Mouse (Mus musculus): ENCODE data around the gene Bod1.

Bod1 gene

DNA sequence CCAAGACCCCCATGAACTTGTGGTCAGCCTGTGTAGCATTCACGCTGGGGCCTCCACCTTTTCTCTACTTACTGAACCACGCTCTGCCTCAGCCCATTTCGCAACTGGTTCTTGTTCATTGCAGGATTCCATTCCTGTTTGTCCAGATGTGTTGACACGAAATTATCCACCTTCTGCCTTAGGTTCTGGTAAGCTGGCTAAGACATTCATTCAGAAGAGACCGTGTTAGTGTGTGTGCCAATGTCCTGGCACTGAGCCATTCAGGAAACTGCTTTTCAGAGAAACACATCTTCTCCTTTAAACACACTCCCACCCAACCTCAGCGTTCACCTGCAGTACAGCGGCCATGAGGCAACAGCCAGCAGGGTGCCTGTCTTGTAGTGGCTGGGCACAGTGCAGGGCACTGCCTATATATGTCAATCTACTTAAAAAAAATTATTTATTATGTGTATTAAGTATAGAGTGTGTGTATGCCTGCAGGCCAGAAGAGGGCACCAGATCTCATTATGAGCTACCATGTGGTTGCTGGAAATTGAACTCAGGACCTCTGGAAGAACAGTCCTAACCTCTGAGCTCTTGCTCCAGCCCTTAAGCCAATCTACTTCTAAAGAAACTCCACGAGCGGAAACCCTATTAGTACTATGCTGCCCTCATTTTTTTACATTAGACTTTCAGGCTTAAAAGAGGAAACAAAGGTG is 2.4 kb downstream of the Bod1 start:
- DNase-seq (ENCODE audit: extremely low spot score, low spot score) = no peak

DNA sequence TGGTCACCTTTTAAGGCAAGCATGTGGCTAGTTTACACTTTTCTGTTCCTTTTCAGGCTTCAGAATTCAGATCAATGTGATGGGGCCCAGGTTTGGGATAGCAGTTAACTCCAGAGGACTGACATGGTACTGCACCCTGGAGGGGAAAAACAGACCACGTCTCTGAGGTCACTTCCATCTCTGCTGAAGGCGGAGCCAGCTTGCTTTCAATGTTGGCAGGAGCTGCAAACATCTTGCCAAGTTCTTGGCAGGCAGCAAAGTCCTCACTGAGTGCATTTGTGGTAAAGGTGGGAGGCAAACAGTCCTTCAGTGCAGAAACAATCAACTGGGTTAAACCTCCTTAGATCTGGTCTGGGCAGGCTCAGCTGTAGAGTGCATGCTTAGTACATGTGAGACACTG is 7.5 kb downstream of the Bod1 start:
- DNase-seq (ENCODE audit: extremely low spot score, low spot score) = no peak

DNA sequence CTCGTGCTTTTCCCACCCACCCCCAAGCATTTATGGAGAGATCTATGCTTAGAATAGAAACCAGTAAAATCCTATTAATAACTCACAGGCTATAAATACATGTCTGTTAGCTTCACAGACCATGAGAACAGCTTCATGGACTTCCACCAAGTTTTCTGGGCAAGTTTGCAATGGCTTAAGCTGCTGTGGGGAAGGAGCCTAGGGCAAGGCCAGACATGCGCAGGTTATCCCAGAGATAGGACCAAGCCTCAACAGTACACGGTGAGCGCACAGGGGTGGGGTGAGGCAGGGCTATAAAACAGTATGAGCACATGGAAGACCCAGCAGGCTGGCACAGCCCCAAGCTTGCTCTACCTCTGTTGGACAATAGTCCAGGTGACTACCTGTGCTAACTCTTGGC is 8.2 kb downstream of the Bod1 start:
- no peak for DNase-seq (ENCODE audit: extremely low spot score, low spot score)

DNA sequence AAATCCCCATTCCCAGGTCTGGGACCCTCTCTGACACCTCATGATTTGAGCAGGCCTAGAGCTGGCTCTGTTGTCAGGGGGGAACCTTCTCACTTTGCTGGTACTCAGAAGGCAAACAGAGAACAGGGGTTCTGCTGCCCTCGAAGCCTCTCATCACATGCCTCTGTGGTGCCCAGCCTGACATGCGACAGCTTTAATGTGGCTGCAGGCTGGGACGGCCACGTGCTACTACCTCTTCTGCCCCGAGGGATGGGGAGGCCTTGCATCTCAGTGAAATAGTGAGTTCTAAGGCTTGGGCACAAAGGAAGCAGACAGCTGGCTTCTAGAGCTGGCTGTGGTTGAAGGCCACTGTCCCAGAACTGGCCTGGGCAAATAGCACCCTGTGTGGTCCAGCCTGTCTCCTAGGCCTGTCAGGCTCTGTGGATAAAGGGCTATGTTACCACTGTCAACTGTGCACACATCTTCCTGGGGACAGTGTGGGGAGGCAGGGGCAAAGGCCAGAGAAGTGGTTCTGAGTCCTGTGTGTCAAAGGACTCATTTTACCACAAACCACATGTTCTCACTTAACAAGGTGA is 8.7 kb downstream of the Bod1 start:
- no peak for DNase-seq (ENCODE audit: extremely low spot score, low spot score)

DNA sequence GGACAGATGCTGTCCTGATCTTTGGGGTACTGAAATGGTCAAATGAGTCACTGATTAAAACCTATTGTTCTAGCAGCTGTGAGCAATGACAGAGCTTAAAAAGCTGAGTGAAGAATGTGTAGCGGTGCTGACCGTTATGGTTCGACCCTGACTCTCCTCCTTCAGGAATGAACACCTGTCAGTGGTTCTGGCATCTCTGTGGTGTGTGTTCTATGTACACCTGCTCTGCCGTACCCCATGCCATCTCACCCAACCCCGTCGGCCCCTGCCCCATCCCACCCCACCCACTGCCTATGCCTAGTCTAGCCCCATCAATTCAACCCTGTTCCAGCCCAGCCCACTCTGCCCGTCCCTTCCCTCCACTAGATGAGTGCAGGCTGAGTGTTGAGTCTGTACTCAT is 9.5 kb downstream of the Bod1 start:
- DNase-seq (ENCODE audit: extremely low spot score, low spot score) = no peak

DNA sequence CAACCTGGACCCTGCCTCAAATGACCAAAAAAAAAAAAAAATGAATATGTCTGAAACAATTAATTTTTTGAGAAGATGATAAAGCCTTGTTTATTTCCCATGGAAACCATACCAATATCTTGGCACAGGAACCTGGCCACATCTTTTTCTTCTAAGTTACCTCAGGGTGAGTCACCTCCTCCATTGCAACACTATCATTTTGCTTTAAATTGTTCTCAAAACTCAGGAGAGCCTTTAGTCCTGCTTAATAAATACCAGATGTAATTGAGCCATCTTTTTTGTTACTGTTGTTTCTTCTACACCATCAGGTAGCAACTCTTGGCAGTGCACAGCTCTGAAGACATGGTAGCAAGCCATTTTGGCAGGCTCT is 13.9 kb downstream of the Bod1 start:
- DNase-seq (ENCODE audit: extremely low spot score, low spot score) = no peak

DNA sequence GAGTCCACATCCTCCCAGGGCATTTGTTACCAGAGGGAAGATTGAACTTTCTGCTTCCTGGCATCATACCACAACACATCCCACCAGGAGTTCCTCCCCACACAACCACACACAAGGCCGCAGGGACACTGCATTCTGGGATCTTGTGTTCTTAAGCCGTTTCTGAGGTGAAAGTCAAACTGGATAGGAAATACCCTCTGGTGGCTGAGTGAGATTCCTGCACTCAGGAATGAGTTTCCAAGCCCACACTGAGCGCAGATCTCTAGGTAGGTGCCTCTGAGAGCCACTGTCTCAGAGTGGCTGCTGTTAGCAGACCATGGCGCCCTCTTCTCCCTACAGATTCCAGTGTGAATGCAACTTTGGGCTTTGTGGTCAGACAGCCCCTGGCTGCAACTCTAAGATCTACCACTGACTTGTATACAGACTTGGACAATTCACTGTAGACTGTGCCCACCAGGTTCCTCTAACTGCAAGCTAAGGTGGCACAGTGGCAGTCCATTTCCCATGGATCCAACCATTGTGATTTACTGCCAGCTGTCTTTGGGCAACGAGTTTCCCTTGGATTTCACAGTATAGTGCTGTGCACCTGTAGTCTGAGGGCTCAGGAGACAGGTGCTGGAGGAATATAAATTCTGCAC is 14.4 kb downstream of the Bod1 start:
- DNase-seq (ENCODE audit: extremely low spot score, low spot score) = no peak

DNA sequence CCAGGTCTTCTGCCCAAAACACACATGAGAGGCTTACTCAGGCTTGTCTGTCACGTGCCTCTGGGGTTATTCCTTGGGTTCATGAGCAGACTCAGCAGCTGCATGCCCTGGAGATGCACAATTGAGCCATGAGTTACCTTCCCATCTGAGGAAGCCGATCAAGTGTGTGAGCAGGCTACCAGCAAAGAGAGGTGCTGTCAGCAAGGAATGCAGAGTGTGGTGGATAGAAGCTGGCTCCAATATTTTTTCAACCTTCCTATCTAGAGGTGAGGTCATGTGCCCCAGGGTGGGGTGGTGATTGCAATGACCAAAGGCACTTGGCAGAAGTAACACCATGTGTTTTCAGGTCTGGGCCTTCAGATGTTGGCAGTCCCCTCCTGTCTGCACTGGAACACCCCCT is 22.2 kb downstream of the Bod1 start:
- no peak for DNase-seq (ENCODE audit: extremely low spot score, low spot score)

DNA sequence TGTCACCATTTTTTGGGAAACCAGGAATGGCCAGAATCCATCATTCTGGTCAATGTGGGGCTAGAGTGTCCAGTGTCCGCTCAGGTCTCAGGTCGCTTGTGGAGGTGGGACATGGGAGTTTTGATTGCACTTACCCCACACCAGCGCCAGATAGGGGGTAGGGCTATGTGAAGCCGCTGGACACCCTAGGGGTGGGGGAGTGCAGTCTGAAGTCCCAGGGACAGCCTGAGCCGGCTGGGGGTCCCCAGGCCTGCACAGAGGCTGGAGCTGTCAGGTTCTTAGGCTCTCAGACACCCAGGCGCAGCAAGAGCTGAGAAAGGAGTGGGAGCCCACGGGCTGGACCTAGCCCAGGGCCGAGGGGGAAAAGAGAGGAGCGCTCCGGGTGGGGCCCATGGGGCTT is 24.4 kb downstream of the Bod1 start:
- DNase-seq (ENCODE audit: extremely low spot score, low spot score) = no peak

DNA sequence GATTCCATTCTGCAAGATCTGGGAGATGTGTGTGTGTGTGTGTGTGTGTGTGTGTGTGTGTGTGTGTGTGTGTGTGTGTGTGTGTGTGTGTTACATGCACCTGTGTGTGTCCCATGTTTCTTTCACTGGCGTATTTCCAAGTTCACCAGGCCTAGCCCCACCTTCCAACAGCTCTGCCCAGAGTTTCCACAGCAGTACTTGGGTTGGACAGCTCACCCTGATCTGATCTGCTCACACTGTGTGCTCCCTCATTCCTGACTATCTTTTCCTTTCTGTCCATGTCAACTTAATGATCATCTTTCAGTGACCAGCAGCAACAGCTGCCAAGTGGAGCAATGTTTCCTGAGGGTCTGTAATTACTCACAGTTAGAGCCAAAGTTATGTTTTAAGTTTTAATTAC is 25.1 kb downstream of the Bod1 start:
- no peak for DNase-seq (ENCODE audit: extremely low spot score, low spot score)

DNA sequence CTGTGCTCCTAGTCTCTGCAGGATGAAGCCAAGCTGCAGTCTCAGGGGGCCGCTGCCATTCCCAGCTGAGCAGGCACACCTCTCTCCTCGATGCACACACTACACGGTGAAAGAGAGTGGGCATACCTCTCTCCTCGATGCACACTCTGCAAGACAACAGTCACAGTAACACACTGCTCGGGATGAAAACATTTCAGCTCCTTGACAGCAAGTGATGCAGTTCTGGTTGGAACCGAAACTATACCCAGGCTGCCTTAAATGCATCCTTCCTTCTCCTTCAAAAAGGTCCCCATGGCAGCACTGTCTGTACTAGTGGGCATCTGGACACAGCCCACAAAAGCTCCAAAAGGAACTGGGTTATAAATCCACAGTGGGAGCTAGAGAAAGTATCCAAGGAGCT is 28.6 kb downstream of the Bod1 start:
- no peak for DNase-seq (ENCODE audit: extremely low spot score, low spot score)

DNA sequence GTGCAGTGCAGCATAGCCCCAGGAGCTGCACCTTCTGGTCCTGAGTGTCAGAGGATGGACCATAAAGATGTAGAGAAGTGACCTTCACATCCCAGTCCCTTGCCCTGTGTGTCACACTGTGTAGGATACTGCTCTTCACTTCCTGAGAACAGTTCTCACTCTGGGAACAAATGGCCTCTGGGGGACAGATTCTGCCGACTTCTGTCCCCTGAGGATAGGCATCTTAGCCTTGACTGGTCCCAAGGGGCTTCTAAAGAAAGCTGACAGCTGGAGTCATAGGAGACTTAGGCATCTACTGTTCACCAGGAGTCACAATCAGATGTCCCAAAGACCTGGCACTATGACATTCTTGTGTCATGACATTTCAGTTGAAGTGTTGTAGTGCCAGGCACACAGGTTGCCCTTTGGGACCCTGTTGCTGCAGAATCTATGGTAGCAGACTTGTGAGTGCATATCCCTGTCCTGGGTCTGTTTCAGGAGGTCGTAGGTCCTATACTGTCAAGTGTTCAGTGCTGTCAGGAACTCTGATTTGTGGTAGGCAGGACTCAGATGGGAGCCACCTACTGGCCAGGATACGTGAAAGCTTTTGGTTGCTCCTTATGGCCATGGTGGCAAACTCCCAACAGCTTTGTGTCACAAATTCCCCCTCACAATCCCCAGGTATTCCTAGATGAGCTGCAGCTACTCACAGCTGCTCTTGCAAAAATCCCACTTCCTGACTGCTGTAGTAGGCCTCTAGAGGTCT is 30.4 kb downstream of the Bod1 start:
- DNase-seq (ENCODE audit: extremely low spot score, low spot score) = no peak

DNA sequence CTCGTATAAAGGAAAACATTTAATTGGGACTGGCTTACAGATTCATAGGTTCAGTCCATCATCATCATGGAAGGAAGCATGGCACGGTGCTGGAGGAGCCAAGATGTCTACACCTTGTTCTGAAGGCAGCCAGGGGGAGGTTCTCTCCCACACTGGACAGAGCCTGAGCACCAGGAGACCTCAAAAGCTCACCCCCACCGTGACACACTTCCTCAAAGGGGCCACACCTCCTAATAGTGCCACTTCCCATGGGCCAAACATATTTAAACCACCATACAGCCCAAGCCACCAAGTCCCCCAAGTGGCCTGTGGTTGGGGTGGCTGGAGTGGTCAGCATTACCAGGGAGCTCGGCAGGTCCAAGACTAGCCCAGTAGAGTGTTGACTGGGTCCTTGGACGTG is 31.5 kb downstream of the Bod1 start:
- DNase-seq (ENCODE audit: extremely low spot score, low spot score) = no peak

DNA sequence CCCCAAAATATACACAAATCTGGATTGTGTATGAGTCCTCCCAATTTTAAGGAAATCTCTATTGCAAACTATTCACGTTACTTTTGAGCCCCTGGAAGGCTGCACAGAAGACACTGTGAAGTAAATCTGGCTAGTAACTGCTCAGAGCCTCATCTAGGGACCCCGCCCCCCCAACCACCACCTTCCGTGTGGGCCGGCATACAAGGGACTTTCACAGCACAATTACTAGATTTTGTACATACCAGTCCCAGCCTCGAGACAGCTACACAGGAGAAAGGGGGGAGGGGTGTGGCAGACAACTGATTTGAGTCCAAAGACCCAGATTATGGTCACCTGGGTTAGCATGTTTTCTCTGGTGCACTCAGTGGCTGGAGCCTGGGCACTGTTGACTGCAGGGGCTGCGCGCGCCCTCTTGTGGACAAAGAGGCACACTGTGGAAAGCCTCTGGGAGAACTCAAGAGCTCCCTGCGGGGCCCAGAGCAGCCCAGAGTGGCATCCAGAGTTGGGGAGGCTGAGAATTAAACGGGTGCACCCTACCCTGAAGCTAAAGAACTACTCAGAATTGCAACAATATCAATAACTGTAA is 33.8 kb downstream of the Bod1 start:
- peak; percentile 79 for DNase-seq (ENCODE audit: extremely low spot score, low spot score)

DNA sequence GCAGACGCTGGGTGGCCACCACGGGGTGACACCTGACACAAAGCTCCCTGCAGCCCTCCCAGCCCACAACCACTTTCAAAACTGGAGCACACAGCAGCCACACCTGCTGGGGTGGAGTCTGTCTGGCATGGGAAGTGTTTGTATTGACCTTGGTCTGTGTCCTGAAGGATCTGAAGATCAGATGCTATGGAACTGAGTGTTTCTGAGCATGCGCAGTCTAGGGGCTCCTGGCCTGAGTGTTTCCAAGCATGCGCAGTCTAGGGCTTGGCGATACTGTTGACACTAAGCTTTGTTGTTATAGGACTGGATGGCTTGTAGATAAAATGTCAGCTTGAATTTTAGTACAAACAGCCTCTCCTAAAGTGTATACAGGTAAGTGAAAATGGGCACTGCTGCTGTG is 43.0 kb downstream of the Bod1 start:
- DNase-seq (ENCODE audit: extremely low spot score, low spot score) = no peak

DNA sequence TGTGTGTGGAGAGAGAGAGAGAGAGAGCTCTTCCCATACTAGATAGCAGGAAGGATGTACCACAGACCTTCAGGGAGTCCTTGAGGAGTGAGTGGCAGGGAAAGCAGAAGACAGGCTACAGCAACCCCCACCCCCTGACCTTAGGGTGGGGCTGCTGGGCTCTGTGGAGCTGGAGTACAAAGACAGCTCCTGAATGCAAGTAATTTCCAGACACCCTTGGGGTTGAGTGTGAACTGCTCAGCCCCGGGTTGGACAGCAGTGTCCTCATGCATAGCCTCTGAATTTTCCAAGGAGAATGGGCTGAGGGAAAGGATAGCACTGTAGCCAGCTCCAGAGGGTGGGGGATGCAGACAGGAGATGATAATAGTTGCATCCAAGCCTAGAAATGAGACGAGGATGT is 50.9 kb downstream of the Bod1 start:
- DNase-seq (ENCODE audit: extremely low spot score, low spot score) = no peak

DNA sequence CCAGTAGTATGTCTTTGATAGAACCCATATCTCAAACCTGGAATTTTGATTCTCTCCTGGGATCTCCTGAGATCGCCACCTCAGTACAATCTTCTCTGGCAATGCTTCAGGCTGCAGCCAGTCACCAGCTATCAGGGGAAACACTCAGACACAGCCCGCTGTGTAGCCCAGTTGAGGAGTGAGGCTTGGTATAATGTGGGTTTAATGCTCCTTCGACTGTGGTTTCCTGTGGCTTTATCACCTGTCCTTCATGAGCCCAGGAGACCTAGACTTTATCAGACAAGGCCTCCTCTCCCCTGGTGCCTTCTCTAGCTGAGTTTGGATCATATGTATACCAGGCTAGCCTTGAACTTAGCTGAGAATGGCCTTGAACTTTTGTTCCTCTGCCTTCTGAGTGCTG is 53.9 kb downstream of the Bod1 start:
- no peak for DNase-seq (ENCODE audit: extremely low spot score, low spot score)

DNA sequence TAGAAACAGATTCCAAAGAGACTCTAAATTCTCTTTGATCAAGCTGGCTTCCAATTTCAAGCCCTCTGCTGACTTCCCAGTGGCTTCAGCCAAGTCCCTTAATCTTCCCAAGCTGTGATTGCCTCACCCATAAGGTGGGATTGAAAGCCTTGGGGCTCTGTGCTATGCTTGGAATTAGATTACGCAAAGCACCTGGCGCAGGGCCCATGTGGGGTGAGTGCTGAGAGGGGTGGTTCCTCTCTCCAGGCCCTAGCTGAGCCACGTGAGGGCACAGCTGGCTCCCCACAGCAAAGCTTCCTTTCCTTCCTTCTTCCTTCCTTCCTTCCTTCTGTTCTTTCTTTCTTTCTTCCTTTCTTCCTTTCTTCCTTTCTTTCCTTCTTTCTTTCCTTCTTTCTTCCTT is 54.4 kb downstream of the Bod1 start:
- no peak for DNase-seq (ENCODE audit: extremely low spot score, low spot score)

DNA sequence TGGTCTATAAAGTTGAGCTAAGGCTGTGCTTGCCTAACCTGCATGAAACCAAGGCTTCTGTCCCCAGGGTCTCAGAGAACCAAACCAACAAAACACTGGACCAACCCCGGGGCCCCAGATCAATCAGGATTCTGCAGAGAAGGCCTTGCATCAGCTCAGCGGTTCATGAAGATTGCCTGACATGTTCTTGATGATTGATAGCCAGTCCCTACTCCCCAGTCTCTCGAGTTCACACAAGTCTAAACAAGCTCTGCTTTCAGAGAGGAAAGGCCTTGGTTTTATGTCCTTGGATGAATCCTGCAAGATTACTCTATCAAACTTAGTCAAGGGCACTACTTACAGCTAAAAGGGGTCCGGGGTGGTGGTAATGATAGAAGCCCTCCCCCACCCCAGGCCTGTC is 55.0 kb downstream of the Bod1 start:
- DNase-seq (ENCODE audit: extremely low spot score, low spot score) = no peak

All from neural tube, embryonic 10.5 days (tissue).